Mouse (Mus musculus): ENCODE measurements around the gene Psapl1.

Gene Psapl1

GRCm38 (mm10) chr5:36203916-36204315, at the start of gene Psapl1:
TSS of gene Psapl1 (plus strand) at chr5:36204021.
- no peak for DNase-seq (ENCODE audit: inconsistent ontology term)

DNA sequence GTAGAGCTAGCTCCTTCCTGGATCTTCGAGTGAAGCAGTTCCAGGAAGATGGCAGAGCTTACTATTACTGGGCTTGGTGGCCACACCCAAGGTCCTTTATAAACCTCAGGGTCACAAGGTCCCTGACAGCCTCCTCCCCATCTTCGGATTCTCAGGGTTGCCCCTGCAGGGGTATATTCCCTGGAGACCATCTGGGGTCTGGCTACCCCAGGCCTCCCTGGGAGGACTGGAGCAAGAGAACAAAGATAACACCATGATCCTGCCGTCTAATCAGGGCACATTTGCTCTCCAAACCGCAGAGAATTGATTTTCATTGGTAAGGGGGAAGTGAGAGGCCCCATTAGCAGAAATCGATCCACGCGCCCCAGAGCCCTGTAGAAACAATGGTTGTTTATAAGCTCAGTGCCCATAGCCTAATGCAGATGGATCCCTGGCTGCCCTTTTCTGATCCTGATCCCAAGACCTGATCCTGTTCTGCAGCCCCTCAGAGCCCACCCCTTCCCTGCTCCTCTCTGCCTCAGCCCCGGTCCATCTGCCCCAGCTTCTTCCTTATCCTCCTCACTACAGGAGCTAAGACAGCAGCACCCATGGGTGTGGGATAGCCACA, 48.8 kb upstream of the Psapl1 start:
- DNase-seq (ENCODE audit: inconsistent ontology term) = no peak

DNA sequence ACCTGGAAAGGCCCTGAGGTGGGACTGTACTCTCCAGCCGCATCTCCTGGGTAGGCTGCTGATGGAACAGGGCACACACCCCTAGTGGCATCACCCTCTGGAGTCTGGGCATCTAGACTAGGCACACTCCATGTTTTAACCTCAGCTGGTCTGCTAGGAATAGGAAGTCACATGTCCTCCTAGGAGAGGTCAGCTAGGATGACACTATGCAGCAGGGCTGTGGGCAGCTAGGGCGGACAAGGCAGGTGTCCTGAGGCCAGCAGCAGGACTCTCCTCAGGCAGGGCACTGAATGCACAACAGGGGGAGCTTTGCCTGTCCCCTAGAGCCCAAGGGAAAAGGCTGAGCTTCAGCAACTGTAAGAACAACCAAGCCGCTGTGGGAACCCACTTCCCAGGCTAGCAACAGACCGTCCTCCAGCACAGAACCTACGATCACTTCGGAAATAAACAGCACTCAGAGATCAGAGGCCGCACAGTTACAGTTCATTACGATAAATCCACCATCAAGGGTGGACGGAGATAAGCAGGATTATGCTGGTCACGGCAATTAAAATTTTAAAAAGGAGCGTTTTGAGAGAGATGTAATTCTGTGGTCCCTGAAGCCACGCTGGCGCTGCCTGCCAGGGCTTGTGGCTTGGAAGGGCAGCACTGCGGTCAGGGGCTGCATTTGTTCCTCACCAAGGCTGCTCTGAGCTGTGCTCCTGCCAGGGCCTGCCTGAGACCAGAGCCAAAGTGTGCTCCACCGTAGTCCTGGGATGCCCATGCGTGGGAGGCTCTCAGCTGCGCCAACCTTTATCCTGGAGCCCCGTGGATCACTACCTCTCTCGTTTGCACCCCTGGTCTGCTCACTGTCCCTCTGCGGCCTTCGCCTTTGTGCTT, 38.2 kb upstream of the Psapl1 start:
- peak; percentile 82 for DNase-seq (ENCODE audit: inconsistent ontology term)

- DNase-seq (ENCODE audit: inconsistent ontology term) = no peak
These were observed 37.3 kb upstream of the Psapl1 start for GRCm38 (mm10) chr5:36166346-36167013.

DNA sequence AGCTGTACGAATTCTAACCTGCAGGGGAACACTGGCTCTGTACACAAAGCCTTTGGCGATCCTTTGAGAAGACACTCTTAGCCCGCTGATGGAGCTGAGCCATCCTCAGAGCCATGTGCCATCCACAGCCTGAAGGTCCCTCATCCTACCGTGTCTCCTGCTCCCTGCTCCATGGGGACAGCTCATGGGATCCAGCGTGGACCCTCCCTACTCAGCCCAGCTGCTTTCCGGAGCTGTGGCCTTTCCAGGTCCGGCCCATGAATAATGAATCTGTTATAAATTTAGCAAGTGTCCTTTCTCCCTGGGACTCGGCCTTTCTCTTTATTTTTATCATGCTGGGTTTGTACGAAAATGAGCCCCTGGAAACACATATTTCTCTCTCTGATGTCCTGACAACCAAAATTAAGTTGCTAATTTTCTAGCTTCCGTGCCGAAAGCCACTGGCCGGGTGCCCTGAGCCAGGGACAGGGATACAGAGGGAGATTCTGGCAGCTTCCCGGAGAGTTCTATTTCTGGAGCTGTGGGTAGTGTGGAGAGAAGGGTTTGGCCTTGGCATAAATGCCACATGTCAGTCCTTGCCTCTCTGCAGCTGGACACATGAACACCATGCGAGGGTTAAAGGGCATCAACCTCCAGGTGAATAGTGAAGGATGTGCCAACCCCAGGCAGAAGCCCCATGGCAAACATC, 34.7 kb upstream of the Psapl1 start:
- DNase-seq (ENCODE audit: inconsistent ontology term) = peak; percentile 50

DNA sequence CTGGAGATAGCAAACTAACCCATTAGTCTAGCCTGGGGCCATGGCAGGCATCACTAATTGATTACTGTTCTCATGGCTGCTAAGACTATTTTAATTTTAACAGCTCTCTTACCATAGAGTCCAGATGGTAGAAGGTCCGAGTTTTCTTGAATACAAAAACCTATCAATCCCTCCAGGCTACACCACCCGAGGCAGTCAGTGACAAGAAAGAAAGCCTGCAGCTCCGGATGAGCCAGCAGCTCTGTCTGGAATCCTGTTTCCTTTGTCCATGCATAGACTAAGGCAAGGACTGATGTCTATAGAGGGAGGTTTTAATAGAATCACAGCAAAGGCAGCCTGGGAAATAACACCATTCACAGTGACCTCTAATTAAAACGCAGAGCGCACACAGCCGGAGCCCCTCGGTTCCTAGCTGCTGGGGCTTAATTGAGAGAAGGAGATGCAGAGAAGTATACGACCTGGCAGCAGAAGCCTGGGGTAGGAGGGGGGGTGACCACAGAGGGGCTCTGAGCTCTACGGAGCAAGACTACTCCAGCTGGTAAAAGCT, 29.2 kb upstream of the Psapl1 start:
- DNase-seq (ENCODE audit: inconsistent ontology term) = no peak

DNA sequence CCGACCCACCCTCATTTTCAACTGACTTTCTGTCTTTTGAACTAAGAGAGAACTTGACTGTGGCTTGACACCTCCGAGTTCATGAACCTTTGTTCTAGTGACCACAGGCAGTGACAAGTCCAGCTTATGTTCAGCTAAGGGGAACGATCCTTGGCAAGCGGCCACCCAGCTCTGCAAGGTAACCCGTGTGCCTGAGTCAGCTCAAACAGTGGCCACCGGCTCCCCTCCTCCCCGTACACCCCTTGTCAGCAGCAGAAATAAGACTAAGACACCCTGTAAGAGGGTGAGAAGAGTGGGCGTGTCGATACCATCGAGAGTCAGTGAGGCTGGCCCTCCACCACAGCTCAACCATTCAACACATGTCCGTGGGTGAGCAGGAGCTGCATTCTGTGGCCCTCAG, 27.4 kb upstream of the Psapl1 start:
- no peak for DNase-seq (ENCODE audit: inconsistent ontology term)

GRCm38 (mm10) chr5:36176873-36177272, 26.9 kb upstream of the Psapl1 start:
- no peak for DNase-seq (ENCODE audit: inconsistent ontology term)

DNA sequence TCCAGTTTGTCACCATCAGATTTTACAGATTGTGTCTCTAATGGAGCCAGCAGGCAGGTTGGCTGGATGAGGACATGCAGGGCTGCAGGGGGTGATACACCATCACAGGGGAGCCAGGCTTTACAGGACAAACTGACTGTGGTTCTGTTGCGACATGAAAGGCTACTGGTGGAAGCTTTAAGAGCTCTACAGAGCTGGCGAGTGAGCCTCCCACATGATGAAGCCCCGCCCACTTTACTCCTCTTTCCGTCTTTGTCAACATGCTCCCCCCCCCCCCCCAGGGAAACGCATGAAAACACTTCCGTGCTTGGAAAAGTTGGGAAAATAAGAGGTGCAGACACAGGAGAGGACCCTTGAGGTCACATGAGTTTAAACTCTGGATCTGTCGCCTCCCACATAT, 25.6 kb upstream of the Psapl1 start:
- no peak for DNase-seq (ENCODE audit: inconsistent ontology term)

- no peak for DNase-seq (ENCODE audit: inconsistent ontology term)
These were observed 25.0 kb upstream of the Psapl1 start for GRCm38 (mm10) chr5:36178785-36179184.

GRCm38 (mm10) chr5:36179708-36180107, 24.1 kb upstream of the Psapl1 start:
- no peak for DNase-seq (ENCODE audit: inconsistent ontology term)

DNA sequence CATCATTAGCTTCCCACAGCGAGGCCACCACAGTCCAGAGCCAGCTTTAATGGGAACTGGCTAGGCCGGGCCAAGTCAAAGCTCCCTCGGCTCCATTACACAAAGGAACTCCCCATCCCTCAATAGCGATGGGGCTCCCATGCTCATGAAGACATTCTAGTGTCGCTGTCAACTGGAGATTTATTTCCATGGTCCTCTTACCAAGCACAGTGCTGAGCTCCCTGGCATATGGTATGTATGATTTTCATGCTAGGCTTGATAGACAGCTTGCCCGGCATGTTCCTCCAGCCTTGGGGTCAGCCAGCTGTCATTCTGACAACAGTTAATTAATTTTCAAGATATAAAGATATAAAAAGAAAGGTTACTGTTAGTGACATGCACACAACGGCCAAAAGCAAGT, 21.5 kb upstream of the Psapl1 start:
- no peak for DNase-seq (ENCODE audit: inconsistent ontology term)

- DNase-seq (ENCODE audit: inconsistent ontology term) = no peak
These were observed 17.3 kb upstream of the Psapl1 start for GRCm38 (mm10) chr5:36186294-36187053.

DNA sequence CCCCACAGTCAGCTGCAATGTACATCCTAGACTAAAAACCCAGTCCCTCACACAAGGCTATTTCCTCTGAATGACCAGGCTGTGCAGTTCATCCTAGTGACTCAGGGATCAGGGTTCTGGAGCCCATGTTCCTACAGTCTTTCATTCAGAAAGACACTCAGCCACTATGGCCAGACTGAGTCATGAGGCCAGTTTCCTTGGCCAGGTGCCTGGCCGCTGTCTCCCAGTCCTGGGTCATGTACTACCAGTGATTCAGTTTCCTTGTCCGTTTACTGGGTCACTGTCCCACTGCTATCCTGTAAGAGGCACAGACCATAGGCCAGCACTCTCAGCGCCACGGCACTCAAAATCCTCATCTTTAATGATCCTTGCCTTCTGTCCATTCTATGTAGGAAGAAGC, 15.5 kb upstream of the Psapl1 start:
- DNase-seq (ENCODE audit: inconsistent ontology term) = peak; percentile 96

- DNase-seq (ENCODE audit: inconsistent ontology term) = no peak
These were observed 12.5 kb upstream of the Psapl1 start for GRCm38 (mm10) chr5:36191285-36191684.

DNA sequence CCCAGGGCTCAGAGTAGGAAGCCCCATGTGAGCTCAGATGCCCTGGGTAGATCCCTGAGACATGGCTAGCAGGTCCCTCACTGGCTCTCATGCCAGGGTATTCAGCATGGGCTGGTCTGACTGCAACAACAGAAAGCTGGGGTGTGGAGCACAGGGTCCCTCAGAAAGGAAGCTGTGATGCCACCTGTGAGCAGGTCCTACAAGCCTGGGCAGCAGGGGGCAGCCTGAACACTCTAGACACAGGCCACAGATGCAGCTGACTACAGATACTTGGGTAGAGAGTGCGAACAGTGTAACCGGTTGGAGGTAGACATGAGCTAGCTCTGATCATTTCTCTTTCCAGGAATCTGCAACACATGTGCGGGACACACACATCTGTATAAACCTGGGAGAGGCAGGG, 11.9 kb upstream of the Psapl1 start:
- no peak for DNase-seq (ENCODE audit: inconsistent ontology term)

GRCm38 (mm10) chr5:36192677-36193076, 11.1 kb upstream of the Psapl1 start:
- DNase-seq (ENCODE audit: inconsistent ontology term) = no peak

DNA sequence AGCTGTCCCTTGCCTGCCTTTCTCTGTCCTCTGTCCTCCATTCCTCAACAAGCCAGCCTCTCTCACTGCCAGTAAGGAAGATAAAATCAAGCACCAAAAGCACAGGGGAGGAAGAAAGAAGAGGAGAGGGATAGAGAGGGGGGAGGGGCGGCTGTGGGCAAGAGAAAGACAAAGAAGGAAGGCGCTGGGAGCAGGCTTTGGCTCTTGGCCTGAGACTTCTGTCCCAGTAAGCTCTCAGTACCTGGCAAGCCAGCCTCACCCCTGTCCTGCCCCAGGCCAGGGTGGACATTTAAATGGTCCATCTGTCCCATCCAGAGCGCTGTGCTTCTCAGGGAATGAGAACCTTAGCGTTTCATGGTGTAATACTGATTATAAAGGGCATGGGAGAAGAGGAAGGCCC, 9.2 kb upstream of the Psapl1 start:
- DNase-seq (ENCODE audit: inconsistent ontology term) = no peak

GRCm38 (mm10) chr5:36195436-36195835, 8.4 kb upstream of the Psapl1 start:
- no peak for DNase-seq (ENCODE audit: inconsistent ontology term)

DNA sequence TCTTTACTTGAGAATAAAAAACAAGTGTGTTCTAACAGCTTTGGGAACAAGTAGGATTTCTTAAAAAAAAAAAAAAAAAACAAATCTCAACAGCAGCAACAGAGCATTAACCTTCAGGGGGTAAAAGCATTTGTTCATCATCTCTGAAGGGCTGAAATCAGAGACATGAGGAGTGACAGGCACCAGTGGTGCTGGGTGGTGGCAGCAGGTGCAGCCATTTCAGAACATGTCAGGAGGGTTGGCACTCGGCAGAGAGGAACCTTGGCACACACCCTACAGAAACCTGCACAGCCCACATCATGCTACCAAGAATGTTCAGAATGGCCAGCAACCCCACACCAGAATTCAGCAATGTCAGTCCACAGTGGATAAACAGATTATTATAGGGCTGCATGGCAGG, 4.3 kb upstream of the Psapl1 start:
- DNase-seq (ENCODE audit: inconsistent ontology term) = no peak

DNA sequence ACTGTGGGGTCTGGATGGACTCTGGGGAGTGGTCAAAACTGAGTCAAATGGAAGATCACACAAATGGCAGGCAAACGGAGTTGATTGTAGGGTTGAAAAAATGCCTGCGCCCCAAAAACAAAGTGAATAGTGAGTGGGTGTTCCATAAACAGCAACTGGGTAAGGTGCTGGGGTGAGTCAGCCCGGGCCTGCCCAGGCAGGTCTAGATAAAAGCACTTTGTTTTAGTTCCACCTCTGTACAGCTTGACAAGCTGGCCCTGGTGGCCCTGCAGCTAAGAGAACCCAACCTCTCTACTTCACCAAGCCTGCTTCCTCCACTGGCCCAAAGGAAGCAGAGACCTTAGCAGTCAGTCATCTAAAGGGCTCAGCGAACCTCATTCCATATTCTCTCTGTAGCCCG, 1.0 kb upstream of the Psapl1 start:
- no peak for DNase-seq (ENCODE audit: inconsistent ontology term)
